Mouse (Mus musculus) limb, embryonic 14.5 days (tissue): Measurements from ENCODE around the gene Abhd12. TPM values are rescaled to one million over a fixed set of nuclear protein-coding genes. Genes with fewer than 3 reads are reported as not detected.

Experiments
- ATAC-seq: fragments of 200-750 bp; cut with Nextera tagmentation; 2 replicates; pipeline ENCODE4 v1.8.0; 2017; ENCODE audit warnings: low read depth, moderate number of reproducible peaks, moderate TSS enrichment; ENCODE audit not compliant: low FRiP score
- DNase-seq: peaks from one replicate; pipeline ENCODE4 v3.0.0-alpha.2; 2015; ENCODE audit warnings: low spot score
- H3K27ac ChIP-seq: fragments of 300-500 bp; sonication (generic); replicated peaks from 2 replicates; pipeline ENCODE4 v1.5.1; 2014; ENCODE audit warnings: low read depth, mild to moderate bottlenecking, low read length, moderate library complexity, mixed read lengths
- H3K27me3 ChIP-seq: fragments of 300-500 bp; sonication (generic); 2 replicates; pipeline ENCODE4 v1.6.1; 2014; ENCODE audit warnings: low read length, mixed read lengths; ENCODE audit not compliant: control insufficient read depth, insufficient read depth
- H3K36me3 ChIP-seq: fragments of 300-500 bp; sonication (generic); 2 replicates; pipeline ENCODE4 v1.6.1; 2014; ENCODE audit warnings: mild to moderate bottlenecking, low read length, moderate library complexity, mixed read lengths; ENCODE audit not compliant: control insufficient read depth, insufficient read depth
- H3K4me1 ChIP-seq: fragments of 300-500 bp; sonication (generic); 2 replicates; pipeline ENCODE4 v1.6.1; 2014; ENCODE audit warnings: antibody characterized with exemption, low read length, mixed read lengths; ENCODE audit not compliant: control insufficient read depth, insufficient read depth
- H3K4me2 ChIP-seq: fragments of 300-500 bp; sonication (generic); replicated peaks from 2 replicates; pipeline ENCODE4 v1.6.1; 2014; ENCODE audit warnings: low read depth, mild to moderate bottlenecking, low read length, moderate library complexity; ENCODE audit not compliant: severe bottlenecking
- H3K4me3 ChIP-seq: fragments of 300-500 bp; sonication (generic); replicated peaks from 2 replicates; pipeline ENCODE4 v1.5.1; 2014; ENCODE audit warnings: low read length
- H3K9ac ChIP-seq: fragments of 300-500 bp; sonication (generic); 2 replicates; pipeline ENCODE4 v1.6.1; 2014; ENCODE audit warnings: mild to moderate bottlenecking, low read depth, low read length, moderate library complexity; ENCODE audit not compliant: severe bottlenecking
- H3K9me3 ChIP-seq: fragments of 300-500 bp; sonication (generic); 2 replicates; pipeline ENCODE4 v1.6.1; 2016; ENCODE audit warnings: low read length; ENCODE audit not compliant: control insufficient read depth
- POLR2A ChIP-seq: fragments of 200-500 bp; IDR thresholded peaks from 2 replicates; pipeline ENCODE4 v1.8.0; 2012; ENCODE audit warnings: inconsistent platforms, mild to moderate bottlenecking, moderate library complexity, borderline replicate concordance; ENCODE audit not compliant: insufficient read depth, insufficient read length; ENCODE audit errors: extremely low read depth
- WGBS: fragments of 180-500 bp; shearing (Covaris S2); extraction: QIAGEN DNeasy Blood & Tissue Kit; methylation state at CpG from one replicate; pipeline ENCODE4 v1.1.7; 2014; 5-methylcytosine and 5-hydroxymethylcytosine counted together
- polyA plus RNA-seq, 2 experiments: library from polyadenylated mRNA; depleted of rRNA in 1 of 2; stranded (reverse) in 1 of 2; unstranded in 1 of 2; fragments of >200 nt; fragmentation: Nextera tagmentation in 1 of 2; extraction: Ambion mirVana in 1 of 2; gene quantifications; 2 replicates each; pipeline versions ENCODE4 v1.2.1 to v1.2.3; 2012 to 2014

Abhd12 gene
- polyA plus RNA-seq, 2 experiments, result 56.5 to 67.1 TPM

DNA sequence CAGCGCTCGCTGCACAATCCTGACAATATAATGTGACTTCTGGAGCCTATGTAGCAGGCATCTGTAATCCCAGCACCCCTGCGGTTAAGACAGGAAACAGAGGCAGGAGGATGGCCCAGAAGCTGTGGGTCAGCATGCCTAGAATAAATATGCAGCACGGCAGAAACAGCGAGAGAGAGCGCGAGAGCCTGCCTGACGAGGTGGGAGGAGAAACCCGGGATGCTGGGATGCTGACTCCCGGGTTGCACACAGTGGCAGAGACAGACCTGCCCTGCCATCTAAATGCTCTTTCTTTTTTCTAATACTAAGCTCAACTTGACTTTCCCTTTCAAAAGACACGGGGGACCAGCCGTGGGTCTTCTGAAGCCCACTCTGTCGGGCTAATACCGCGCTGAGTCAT, 67.6 kb downstream of the Abhd12 start:
- Histone ChIP-seq H3K4me2 (no peak overlapping the region), H3K9ac (no peak overlapping the region), H3K27ac (no peak overlapping the region), H3K36me3 (peaks cover 39% of the 10 kb centered on the region), H3K4me3 (no peak overlapping the region), H3K9me3 (no peaks in the 10 kb centered on the region), H3K27me3 (no peaks in the 10 kb centered on the region), H3K4me1 (no peaks in the 10 kb centered on the region)
- 78% methylated on average over 15 of the region's 15 CpGs for WGBS
- DNase-seq (no peak), ATAC-seq (no peak)
- TF ChIP-seq POLR2A, result no peak

DNA sequence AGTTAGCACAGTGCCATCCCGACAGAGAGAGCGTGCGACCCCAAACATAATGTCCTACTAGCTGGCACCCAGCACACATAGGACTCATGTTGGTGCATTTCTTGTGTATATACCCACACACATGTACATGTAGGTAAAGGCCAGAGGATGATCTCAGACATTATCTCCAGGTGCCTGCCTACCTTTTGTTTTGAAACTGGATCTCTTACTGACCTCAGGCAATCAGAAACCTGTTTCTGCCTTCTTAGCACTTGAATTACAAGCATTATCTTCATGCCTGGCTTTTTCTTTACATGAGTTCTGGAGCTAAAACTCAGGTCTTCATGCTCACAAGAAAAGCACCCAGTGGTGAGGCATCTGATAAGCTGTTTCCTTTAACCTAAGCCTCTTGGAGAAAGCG, 68.6 kb downstream of the Abhd12 start:
- Histone ChIP-seq H3K27me3 (no peaks in the 10 kb centered on the region), H3K36me3 (peaks cover 49% of the 10 kb centered on the region), H3K27ac (no peak overlapping the region), H3K9me3 (no peaks in the 10 kb centered on the region), H3K9ac (no peak overlapping the region), H3K4me3 (no peak overlapping the region), H3K4me1 (no peaks in the 10 kb centered on the region), H3K4me2 (no peak overlapping the region)
- DNase-seq (no peak), ATAC-seq (no peak)
- no peak for TF ChIP-seq POLR2A
- 91% methylated on average over 4 of the region's 4 CpGs for WGBS

DNA sequence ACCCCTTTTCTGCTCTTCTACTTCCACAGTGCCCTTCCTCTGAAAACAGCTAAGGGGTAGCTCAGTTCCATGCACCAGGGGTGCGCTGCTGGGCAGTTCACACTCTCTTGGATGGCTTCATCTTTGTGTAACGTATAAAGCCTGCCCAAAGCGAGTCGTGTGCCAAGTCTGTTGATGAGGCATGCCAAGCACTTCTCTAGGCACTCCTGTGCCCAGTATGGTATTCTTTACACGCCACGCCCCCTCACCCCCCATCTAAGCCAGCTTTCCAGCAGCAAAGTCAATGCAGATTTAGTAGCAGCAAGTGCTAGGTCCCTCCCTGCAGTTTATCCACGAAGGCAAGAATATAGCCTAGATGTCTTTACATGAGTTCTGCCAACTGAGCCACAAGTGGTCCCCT, 69.9 kb downstream of the Abhd12 start:
- WGBS, result 94% methylated on average over 7 of the region's 7 CpGs
- DNase-seq (no peak), ATAC-seq (no peak)
- Histone ChIP-seq H3K4me3 (no peak overlapping the region), H3K9ac (no peak overlapping the region), H3K27ac (no peak overlapping the region), H3K36me3 (peaks cover 62% of the 10 kb centered on the region), H3K4me2 (no peak overlapping the region), H3K9me3 (no peaks in the 10 kb centered on the region), H3K27me3 (no peaks in the 10 kb centered on the region), H3K4me1 (no peaks in the 10 kb centered on the region)
- TF ChIP-seq POLR2A, result no peak

DNA sequence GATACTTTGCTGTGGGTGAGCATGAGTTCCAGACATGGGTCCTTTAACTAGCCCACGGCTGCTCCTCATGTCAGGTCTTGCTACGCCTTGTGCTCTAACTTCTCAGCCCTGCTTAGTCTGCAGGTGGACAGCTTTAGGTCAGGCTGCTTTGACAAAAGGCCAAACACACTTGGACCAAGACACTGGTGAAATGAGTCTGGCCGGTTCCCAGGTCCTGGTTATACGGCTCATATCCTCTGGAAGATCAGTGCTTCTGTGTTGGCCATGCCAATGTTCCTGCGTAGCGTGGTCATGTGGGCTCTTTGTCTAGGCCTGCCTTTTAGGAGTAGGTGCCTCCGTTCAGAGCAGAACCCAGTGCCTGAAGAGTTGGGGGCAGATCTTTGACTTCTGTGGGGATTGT, 72.5 kb downstream of the Abhd12 start:
- ATAC-seq, result no peak
- WGBS, result 90% methylated on average over 7 of the region's 7 CpGs

DNA sequence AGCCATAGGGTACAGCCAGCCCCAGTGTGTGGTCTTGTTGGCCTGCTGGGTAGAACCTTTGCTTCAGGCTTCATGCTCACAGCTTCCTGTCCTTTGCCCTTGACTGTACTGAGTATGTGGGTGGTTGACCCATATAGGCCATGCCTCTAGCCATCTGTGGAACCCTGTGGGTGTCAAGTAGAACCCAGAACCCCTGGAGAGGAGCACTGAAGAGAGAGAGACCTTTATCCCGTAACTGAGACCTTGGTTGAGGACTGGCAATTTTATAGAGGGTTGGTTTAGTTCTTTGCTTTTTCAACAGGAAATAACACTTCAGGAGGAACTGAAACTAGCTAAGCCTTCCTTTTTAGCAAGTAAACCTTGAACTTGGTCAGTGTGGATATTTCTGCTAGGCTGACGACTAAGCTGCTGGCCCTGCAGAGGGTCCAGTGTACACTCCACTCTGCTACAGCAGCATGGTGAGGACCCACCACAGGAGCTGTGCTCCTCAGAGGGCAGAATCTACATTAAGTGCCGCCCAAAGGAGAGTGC, 73.6 kb downstream of the Abhd12 start:
- no peak overlapping the region for H3K9ac ChIP-seq
- no peak for ATAC-seq
- no peaks in the 10 kb centered on the region for H3K9me3 ChIP-seq
- H3K4me2 ChIP-seq, result no peak overlapping the region
- H3K4me1 ChIP-seq, result no peaks in the 10 kb centered on the region
- DNase-seq, result no peak
- no peak overlapping the region for H3K27ac ChIP-seq
- H3K4me3 ChIP-seq, result no peak overlapping the region
- no peak for TF ChIP-seq POLR2A
- H3K27me3 ChIP-seq, result no peaks in the 10 kb centered on the region
- peaks cover 86% of the 10 kb centered on the region for H3K36me3 ChIP-seq
- 79% methylated on average over 3 of the region's 3 CpGs for WGBS

More for the DNA sequence above, 72.5 kb downstream of the Abhd12 start:
- Histone ChIP-seq H3K27ac (no peak overlapping the region), H3K9me3 (no peaks in the 10 kb centered on the region), H3K27me3 (no peaks in the 10 kb centered on the region), H3K4me1 (no peaks in the 10 kb centered on the region), H3K9ac (no peak overlapping the region), H3K4me2 (no peak overlapping the region), H3K4me3 (no peak overlapping the region), H3K36me3 (peaks cover 82% of the 10 kb centered on the region)
- TF ChIP-seq POLR2A, result no peak
- DNase-seq, result no peak

DNA sequence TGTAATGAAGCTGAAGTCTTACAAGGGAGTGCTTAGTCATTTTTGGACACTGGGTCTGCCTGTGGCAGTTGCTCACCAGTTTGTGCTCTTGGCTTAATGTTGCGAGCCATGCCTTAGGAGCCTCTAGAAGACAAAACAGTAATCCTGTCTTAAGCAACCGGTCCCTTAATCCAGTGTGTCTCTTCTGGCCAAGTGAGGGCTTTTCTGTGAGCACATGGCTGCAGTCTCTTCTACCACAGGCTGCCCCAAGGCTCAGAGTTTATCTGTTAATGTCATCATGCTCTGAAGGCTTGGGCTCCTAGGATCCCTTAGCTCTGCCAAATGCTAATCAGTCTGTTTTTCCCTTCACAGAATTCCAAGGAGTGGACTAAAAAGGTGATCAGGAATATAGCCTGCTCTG, 74.5 kb downstream of the Abhd12 start:
- 98% methylated on average over 2 of the region's 2 CpGs for WGBS
- ATAC-seq (no peak), DNase-seq (no peak)
- H3K4me2 ChIP-seq, result no peak overlapping the region
- H3K36me3 ChIP-seq, result peaks cover 94% of the 10 kb centered on the region
- H3K27me3 ChIP-seq, result no peaks in the 10 kb centered on the region
- H3K4me3 ChIP-seq, result no peak overlapping the region
- H3K9me3 ChIP-seq, result no peaks in the 10 kb centered on the region
- H3K4me1 ChIP-seq, result no peaks in the 10 kb centered on the region
- no peak overlapping the region for H3K9ac ChIP-seq
- TF ChIP-seq POLR2A, result no peak
- no peak overlapping the region for H3K27ac ChIP-seq
